Mouse (Mus musculus): ENCODE results near the gene Pdss2.

The Pdss2 gene

DNA sequence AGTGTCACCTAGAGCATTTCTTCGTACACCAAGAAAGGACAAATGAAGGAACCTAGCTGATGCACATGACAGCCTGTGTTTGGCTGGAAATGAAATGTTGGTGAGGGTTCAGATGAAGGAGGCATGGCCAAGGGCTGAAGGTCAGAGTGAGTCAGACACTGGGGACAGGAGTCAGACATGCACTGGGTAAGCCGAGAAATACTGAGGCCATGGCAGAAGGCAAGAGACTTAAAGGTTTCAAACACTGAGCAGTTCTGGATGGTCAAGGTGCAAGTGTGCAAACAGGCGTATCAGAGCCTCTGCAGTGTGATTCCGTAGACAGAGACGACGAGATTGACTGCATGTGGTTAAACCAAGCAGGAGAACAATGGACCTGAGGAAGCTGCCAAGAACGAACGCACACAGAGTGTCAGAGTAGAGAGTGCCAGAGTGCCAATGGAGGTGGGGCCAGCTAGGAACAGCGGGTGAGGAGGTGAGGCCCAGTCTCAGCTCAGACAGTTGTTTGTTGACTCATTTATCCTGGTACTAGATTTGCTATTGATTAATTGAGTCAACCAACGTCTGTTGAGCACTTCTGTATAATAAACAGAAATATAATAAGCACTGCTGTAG is 89.6 kb downstream of the Pdss2 start:
- in situ Hi-C loops (cut with MboI, MseI) = no loop called here

DNA sequence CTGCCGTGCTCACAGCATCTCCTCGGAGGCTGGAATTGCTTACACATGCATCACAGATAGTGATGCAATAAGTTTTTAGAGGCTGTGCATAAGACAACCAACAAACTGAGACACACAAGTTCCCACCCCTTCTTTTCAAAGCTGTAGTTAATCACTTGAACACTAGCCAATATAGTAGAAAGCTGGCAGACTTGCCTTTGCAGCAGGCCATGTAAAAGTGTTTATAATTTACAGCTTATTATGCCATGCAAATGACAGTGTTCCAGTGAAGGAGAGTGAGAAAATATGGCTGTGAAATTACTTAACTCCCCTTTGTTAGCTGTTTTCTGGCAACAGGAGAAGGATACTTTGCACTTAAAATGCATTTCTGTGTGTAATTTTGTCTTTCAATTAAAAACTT is 90.9 kb downstream of the Pdss2 start:
- in situ Hi-C loops (cut with MboI, MseI) = no loop called here

DNA sequence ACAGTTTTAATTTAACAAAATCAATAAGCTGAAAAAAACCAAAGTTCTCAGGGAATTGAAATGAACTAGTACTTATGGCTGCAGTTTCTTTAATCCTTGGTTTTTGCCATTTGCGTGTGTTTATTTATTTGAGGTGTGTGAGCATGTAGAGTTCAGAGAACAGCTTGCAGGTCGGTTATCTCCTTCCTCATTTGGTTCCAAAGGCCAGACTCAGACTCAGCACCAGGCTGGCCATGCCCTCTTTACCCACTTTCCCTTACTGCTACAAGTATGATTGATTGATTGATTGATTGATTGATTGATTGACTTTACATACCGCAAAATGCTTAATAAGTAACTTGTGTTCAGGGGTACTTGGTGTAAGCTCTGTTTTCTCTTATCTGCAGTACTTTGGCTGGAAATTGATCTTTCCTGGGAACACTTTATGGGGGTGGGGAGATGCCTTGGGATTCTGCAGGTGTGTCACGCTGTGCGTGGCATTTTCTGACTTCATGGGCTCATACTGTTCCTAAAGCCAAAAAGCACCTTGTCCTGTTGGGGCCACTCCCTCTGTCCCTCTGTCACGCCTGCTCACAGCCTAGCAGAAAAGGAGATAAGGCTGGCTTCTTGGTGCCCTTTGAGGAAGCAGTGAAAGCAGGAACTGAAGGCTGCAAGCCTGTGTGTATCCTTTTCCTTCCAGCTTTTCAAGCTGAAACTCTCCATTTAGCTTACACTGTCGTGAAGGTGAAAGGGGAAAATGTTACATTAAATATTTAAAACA is 91.6 kb downstream of the Pdss2 start:
- in situ Hi-C loops (cut with MboI, MseI) = no loop called here

DNA sequence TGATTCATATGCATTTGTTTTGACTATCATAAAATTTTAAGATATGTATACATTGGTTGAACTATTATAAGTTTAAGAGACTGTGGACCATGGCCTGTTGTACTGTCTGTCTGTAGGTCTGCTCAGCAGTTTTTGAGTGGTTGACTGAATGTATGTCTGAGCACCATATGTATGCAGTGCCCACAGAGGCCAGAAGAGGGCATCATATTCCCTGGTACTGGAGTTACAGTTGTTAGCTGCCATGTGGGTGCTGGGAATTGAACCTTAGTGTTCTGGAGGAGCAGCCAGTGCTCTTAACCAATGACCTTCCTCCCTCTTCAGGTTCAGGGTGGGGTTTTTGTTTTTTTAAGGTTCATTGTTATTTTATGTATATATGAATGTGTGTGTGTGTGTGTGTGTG is 93.9 kb downstream of the Pdss2 start:
- in situ Hi-C loops (cut with MboI, MseI) = no loop called here

DNA sequence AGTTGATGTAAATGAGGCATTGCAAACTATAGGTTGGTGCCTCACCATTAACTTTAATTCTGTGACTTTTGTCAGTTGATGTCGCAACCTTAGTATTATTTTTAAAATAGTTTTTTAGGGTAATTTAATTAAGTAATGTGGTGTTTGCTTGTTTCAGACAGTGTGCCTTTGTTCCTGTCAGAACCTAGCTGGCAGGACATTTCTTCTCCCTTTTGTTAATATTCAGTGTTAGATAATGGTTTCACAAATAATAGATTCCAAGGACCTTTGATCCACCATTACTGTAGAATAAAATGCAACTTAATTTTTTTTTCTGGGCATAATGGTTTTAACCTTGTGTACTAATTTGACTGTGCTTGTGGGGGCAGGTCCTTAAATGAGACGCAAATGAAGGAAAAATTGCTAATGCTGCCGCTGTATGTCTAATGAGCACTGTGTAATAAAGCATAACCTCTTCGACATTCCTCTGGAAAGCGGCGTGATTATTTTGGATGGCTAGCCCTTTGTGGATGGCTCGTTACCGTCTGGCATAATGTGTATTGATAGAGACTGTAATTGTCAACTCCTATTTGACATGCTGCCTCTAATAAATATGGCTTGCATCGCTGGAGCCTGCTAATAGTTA is 96.2 kb downstream of the Pdss2 start:
- in situ Hi-C loops (cut with MboI, MseI) = no loop called here

DNA sequence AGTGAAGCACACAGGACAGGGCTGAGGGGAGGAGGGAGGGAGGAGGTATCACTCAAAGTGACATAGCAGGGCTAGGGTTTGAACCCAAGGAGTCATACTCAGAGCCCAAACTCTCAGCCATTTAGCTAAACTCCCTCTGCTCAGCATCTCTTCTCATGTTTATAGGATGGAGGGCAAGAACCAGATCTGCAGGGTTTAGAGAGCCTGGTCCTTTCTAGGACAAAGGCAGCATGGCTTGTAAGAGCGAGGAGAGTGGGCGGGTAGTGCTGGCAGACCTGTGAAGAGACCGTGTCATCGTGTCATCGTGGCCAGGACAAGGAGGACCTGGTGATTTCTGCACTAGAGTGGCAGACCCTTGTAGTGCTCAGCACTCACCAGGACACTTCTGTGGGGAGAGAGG is 99.7 kb downstream of the Pdss2 start:
- in situ Hi-C loops (cut with MboI, MseI) = no loop called here

DNA sequence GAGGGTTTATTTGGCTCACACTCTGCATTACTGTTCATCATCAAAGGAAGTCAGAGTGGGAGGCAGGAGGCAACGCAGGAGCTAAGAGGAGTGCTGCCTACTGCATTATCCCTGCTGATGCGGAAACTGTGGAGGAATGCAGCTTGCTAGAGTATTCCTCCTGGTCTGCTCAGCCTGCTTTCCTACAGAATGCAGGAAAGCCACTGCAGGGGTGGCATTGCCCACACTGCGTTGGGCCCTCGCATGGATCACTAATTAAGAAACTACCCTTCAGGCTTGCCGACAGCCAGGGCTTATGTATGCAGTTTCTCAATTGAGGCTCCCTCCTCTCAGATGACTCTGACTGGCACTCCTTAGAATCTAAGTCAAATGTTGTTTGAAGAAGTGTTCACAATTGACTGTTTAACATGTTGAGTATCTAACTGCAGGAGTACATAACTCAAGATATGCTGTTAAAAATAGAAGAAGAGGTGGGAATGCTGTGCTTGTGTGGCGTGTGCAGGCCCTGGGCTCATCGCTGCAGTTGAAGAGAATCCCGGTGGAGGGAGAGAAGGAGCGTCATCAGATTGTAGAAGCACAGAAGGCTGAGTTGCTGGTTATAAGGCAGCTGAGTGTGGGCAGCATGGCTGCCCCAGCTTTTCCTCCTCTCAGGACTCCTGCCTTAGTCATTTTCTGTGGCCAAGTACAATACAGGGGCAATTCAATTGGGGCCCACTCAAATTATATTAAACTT is 101.3 kb downstream of the Pdss2 start:
- in situ Hi-C loops (cut with MboI, MseI) = no loop called here

DNA sequence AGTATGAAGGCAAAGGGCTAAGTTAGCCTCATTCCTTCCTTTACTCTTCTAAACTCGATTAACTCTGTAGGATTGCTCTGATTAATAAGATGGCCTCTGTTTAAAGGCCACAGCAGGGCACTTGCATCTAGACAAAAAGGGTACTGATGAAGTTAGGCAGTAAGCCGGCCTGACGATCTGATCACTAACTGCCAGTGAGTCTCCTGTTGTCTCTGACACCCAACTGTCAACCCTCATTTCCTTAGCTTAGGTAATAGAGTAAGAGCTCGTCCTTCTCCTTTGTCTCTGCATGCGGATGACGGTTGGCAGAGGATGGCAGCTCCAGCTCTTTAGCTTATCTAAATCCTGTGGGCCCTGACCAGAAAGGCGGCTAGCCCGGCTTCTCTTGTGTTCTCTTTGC is 102.1 kb downstream of the Pdss2 start:
- in situ Hi-C loops (cut with MboI, MseI) = no loop called here

DNA sequence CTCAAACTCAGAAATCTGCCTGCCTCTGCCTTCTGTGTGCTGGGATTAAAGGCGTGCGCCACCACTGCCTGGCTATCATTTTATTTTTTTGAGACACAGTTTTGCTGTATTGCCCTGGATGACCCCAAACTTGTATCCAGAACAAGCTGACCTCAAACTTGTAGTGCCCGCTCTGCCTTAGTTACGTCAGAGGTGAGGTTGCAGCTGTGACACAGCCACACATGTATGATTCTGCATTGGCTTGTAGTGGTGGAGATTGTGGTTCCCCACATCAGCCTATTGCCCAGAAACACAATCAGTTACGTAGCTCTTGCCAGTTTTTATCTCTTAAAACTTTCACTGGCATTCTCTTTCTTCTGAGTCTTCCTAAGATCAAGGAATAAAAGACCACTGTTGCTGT is 108.5 kb downstream of the Pdss2 start:
- in situ Hi-C loops (cut with MboI, MseI) = no loop called here

DNA sequence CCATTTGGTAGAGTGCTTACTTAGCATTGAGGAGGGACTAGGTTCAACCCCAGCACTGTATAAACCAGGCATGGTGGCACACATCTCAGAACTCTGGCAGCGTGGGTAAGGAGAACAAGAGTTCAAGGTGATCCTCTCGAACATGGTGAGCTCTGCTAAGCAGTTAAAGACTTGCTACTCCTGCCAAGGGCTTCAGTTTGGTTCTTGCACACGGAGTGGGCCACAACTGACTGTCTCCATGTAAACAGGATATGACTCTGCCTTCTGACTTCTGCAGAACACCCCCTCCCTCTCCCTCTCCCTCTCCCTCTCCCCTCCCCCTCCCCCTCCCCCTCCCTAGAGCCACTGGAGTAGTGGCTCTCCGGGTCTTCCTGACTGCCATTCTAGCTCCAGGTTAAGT is 109.4 kb downstream of the Pdss2 start:
- in situ Hi-C loops (cut with MboI, MseI) = no loop called here

DNA sequence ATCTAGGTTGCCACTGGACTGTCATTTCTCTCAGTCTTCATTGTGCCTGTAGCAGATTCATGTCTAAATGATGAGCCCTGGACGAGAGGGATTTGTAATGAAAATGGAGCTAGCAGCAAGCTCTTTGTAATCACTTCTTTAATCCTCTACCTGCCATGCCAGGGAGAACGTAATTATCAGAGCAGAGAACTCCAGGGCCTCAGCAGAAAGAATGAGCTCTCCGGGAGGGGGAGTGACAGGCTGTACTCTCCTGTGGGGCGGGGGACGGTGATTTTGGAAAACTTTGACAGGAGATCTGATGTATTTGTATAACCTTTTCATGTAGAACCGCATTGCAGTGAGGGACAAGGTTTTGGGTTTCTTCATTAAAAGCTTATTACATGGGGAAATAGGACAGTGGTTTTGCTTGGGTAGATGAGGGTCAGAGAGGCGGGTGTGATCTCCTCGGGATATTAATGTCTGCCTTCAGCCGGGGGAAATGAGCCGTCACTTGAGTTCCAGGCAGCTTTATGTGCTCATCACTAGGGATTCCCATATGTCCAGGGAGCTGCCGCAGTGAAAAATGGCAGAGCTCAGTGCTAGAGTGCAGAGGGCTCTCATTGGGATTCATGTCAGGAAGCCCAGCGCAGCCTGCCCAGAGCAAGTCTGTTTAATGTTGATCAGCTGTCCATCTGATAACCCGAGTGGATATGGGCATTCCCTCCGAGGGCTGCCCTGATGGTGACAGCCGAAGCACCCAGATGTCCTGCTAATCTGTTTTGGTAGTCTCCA is 110.8 kb downstream of the Pdss2 start:
- in situ Hi-C loops (cut with MboI, MseI) = no loop called here

DNA sequence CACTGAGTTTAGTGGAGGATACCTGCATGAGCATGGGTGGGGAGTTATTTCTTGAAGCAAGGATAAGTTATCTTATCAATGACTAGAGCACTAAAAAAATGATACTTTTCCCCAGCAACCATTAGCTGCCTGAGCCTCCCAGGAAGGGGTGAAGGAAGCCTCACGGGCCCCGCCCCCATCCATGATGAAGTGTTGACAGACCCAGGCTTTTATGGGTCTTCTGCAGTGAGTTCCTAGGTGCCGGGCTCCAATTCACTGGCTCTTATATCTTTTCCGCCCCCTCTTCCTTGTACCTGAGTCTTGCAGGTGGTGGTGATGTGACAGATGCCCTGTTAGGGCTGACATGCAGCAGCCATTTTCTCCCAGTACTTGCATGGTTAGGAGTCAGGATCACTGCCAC is 114.6 kb downstream of the Pdss2 start:
- in situ Hi-C loops (cut with MboI, MseI) = no loop called here

DNA sequence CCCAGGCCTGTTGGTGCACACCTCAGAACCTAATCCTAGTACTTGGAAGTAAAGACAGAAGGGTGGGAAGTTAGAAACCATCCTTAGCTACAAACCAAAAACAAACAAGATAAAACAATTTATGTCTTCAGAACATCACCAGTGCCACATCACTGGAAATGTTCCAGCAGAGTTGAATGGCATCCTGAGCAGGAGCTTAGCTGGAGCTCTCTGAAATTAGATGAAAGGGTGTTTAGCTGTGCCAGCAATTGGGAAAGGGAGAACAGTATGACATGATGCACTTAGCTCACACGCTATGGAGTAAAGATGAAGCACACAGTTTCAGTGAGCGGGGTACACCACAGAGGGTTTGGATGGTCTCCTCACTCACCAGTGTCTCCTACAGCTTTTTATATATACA is 115.8 kb downstream of the Pdss2 start:
- in situ Hi-C loops (cut with MboI, MseI) = no loop called here

DNA sequence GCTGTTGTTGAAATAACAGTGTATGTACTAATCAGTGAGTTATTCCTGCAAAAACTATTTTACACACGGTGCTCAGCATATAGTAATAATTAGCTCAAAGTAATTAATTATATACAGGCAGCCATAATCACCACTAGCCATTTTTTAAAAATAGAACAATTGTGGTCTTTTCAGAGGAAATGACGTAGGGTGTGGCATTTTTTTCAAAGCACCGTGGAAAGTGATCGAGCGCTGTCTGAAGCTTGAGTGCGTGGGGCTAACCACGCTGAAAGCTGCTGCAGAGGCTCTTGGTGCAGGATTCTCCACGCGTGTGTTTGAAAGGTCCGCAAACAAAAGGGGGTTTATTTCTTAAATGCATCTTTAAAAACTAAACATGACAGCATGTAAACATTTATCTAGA is 118.5 kb downstream of the Pdss2 start:
- in situ Hi-C loops (cut with MboI, MseI) = no loop called here

DNA sequence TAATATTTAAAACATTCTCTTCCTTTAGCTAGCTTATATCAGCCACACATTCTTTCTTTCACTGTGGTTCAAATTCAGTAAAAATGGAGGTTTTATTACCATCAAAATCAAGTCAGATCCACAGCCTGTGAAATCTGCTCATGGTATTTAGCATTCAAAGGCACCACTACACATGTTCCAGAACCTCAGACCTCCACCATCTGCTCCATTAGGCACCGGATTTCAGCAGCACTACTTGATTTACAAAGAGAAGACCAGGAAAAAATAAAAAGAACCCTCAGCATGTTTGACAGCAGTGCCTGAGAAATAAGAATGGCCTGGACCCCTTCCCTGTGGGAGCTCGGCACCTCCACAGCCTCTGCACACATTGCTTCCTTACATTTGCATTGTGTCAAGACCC is 128.4 kb downstream of the Pdss2 start:
- in situ Hi-C loops (cut with MboI, MseI) = no loop called here

DNA sequence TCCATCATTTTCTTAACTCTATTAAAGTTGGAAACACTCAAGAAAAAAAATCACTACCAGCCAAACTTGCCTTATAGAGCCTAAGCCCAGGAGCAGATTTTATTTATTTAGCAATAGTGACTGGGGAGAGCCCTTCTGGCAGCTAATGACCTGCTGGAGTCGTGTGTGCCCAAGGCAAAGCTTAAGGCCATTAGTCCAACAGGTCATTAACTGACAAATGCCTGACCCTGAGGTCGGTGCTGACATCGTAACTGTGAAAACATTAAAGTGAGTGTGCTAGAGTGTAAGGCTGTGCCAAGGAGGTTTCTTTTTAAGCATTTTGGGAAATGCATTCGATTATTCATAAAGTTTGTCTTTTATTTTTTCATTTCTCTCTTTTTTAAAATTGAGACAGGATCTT is 136.6 kb downstream of the Pdss2 start:
- in situ Hi-C loops (cut with MboI, MseI) = no loop called here

DNA sequence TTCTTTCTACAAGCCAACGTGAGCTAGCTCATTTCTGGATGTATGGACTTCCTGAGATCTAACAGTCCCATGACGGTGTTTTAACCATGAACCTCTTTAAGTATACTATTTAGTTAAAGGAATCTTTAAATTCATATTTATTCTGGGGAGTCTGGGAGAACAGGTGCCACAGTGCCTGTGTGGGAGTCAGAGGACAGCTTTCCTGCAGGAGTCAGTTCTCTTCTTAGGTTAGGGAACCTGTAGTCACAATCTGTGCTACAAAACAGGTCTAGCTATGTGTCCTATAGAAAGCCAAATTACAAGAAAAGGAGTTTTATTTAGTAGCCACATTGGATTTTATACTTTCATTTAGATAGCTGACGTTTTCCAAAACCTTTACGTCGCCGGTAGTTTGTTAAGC is 141.7 kb downstream of the Pdss2 start:
- in situ Hi-C loops (cut with MboI, MseI) = no loop called here

DNA sequence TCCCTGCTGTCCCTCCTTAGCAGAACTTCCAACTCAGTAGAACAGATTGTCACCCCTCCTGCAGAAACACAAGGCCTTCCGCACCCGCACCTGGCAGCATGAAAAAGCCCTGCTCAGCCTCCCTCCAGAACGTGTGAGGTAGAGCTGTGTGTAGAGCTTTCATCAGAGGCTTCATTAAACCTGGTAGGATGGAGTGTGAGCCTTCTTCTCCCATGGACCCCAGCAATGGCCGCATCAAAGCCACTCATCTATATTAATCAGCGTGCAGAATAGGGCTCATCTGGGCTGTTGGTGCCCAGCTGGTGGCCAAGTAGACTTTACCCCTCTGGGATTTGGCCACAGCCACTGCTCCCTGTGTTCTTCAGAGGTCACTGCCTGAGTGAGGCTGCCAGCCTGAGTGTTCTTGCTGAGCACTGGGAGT is 142.2 kb downstream of the Pdss2 start:
- in situ Hi-C loops (cut with MboI, MseI) = no loop called here

DNA sequence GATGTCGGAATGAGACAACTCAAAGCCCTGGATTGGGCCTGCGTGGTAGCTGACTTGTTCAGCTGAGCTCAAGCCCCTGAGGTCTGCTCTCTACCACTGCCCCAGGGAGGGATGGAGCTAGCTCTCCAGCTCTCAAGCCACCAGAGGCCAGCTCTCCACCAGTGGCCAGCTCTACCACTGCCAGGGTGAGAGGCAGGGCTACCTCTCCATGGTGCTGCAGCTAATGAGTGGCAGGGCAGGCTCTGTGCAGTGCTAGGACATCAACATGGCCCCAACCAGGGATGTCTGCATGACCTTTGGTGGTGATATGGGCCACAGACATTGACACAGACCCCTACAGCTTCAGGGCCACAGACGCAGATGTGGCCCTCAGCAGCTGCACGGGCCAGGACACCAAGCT is 144.6 kb downstream of the Pdss2 start:
- in situ Hi-C loops (cut with MboI, MseI) = no loop called here

DNA sequence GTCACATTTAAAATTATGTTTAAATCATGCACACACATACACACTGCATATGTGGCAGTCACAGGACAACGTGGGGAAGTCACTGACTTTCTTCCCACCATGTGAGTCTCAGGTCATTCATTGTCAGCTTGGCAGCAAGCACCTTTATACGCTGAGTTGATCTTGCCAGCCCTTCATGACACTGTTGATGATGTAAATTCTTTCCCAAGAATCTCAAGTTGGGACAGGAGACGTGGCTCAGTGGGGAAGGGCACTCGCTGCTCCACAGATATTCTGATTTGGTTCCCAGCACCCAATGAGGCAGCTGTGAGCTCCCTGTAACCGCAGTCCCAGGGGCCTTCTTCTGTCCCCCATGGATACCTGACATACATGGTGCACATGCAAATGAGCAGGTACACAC is 147.3 kb downstream of the Pdss2 start:
- in situ Hi-C loops (cut with MboI, MseI) = no loop called here

DNA sequence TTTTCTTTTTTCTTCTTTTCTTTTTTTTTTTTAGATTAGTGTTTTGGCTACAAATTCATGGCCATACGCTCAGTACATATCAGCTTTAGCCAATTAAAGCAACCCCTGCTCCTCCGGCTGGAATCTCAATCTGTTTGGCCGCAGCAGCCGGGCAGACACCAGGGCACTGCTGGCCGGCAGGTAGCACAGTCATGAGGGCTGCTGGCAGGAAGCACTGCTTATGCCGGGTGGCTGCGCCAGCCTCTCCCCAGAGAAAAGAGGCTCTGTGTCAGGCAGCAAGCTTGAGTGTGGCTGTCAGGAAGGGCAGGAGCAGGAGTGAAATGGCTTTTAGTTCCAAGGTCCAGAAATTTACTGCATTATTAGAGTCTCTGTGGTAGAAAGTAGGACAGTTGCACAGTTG is 151.0 kb downstream of the Pdss2 start:
- in situ Hi-C loops (cut with MboI, MseI) = loop anchor here (10.0 kb wide), 1 partner anchor 158 kb away; no protein-coding TSS in a partner anchor

DNA sequence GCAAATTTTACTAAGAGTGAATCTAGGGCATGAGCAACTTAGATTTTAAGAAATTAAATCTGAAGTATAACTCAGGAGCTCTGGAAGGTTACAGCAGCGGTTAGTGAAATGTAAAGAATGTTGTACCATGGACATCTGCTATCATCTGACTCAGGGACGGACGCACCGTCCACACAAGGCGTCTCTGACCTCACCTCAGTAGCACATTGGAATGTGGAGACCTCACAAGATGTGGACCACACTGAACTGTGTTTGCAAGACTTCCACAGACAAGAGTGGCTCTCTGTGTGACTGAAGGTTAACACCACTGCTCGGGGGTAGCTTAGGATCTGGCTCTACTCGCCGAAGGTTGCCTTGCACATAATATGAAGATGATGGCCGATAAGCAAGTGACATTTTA is 151.7 kb downstream of the Pdss2 start:
- in situ Hi-C loops (cut with MboI, MseI) = loop anchor here (10.0 kb wide), 1 partner anchor 158 kb away; no protein-coding TSS in a partner anchor

Measured in T-helper 1 cell (primary cell).